Mouse (Mus musculus): ENCODE data around the gene Brd3os. TPM values are rescaled to one million over a fixed set of nuclear protein-coding genes. Genes with fewer than 3 reads are reported as not detected.
A peak's percentile ranks its signal among the peaks of the same experiment; 100 is the strongest.

Brd3os gene
- polyA plus RNA-seq, 1 experiment from 2014 or later: 12.9 TPM

- Histone ChIP-seq H3K27ac (replicated peaks; ENCODE audit: low read depth, low read length) (0 out of 2 replicates have a peak overlapping the region, but pooled peaks have one; percentile 1), H3K4me2 (ENCODE audit: low read depth, low read length) (no peak overlapping the region), H3K27me3 (ENCODE audit: control insufficient read depth, insufficient read depth, low read length) (no peaks in the 10 kb centered on the region), H3K9me3 (replicated peaks; ENCODE audit: control insufficient read depth, low read length) (no peaks in the 10 kb centered on the region), H3K4me1 (ENCODE audit: control insufficient read depth, insufficient read depth, low read length) (peaks cover 13% of the 10 kb centered on the region), H3K4me3 (ENCODE audit: low read depth, low read length) (no peak overlapping the region), H3K9ac (replicated peaks; ENCODE audit: low read length) (no peak overlapping the region), H3K36me3 (replicated peaks; ENCODE audit: control insufficient read depth, insufficient read depth, low read depth, low read length) (no peaks in the 10 kb centered on the region)
- ATAC-seq (replicated peaks; ENCODE audit: insufficient number of reproducible peaks, low FRiP score, low TSS enrichment, low read depth): peak; percentile 45; the same call in 1 of the 2 replicates
- 27% methylated on average over 16 of the region's 16 CpGs for WGBS
- no peak for DNase-seq (ENCODE audit: low spot score)
These were observed 28.0 kb upstream of the Brd3os start for GRCm38 (mm10) chr2:27413936-27414657.

GRCm38 (mm10) chr2:27415060-27415783 lies 26.9 kb upstream of the Brd3os start:
- H3K27me3 ChIP-seq (ENCODE audit: control insufficient read depth, insufficient read depth, low read length): no peaks in the 10 kb centered on the region
- H3K4me3 ChIP-seq (ENCODE audit: low read depth, low read length): no peak overlapping the region
- no peak overlapping the region for H3K4me2 ChIP-seq (ENCODE audit: low read depth, low read length)
- no peaks in the 10 kb centered on the region for H3K36me3 ChIP-seq (replicated peaks; ENCODE audit: control insufficient read depth, insufficient read depth, low read depth, low read length)
- no peak for ATAC-seq (replicated peaks; ENCODE audit: insufficient number of reproducible peaks, low FRiP score, low TSS enrichment, low read depth)
- no peaks in the 10 kb centered on the region for H3K9me3 ChIP-seq (replicated peaks; ENCODE audit: control insufficient read depth, low read length)
- no peak overlapping the region for H3K27ac ChIP-seq (replicated peaks; ENCODE audit: low read depth, low read length)
- 63% methylated on average over 11 of the region's 11 CpGs for WGBS
- H3K9ac ChIP-seq (replicated peaks; ENCODE audit: low read length): no peak overlapping the region
- H3K4me1 ChIP-seq (ENCODE audit: control insufficient read depth, insufficient read depth, low read length): peaks cover 13% of the 10 kb centered on the region
- DNase-seq (ENCODE audit: low spot score): no peak

GRCm38 (mm10) chr2:27416425-27416824 lies 25.7 kb upstream of the Brd3os start:
- no peaks in the 10 kb centered on the region for H3K27me3 ChIP-seq (ENCODE audit: control insufficient read depth, insufficient read depth, low read length)
- H3K9me3 ChIP-seq (replicated peaks; ENCODE audit: control insufficient read depth, low read length): no peaks in the 10 kb centered on the region
- ATAC-seq (replicated peaks; ENCODE audit: insufficient number of reproducible peaks, low FRiP score, low TSS enrichment, low read depth) (no peak), DNase-seq (ENCODE audit: low spot score) (no peak)
- H3K4me2 ChIP-seq (ENCODE audit: low read depth, low read length): no peak overlapping the region
- peaks cover 13% of the 10 kb centered on the region for H3K4me1 ChIP-seq (ENCODE audit: control insufficient read depth, insufficient read depth, low read length)
- 34% methylated on average over 3 of the region's 3 CpGs for WGBS
- no peaks in the 10 kb centered on the region for H3K36me3 ChIP-seq (replicated peaks; ENCODE audit: control insufficient read depth, insufficient read depth, low read depth, low read length)
- H3K4me3 ChIP-seq (ENCODE audit: low read depth, low read length): no peak overlapping the region
- H3K9ac ChIP-seq (replicated peaks; ENCODE audit: low read length): no peak overlapping the region
- H3K27ac ChIP-seq (replicated peaks; ENCODE audit: low read depth, low read length): no peak overlapping the region

- no peak overlapping the region for H3K27ac ChIP-seq (replicated peaks; ENCODE audit: low read depth, low read length)
These were observed 24.4 kb upstream of the Brd3os start for GRCm38 (mm10) chr2:27417648-27418153.

GRCm38 (mm10) chr2:27418577-27419070 lies 23.5 kb upstream of the Brd3os start:
- H3K9ac ChIP-seq (replicated peaks; ENCODE audit: low read length): no peak overlapping the region
- H3K9me3 ChIP-seq (replicated peaks; ENCODE audit: control insufficient read depth, low read length): no peaks in the 10 kb centered on the region
- no peak for DNase-seq (ENCODE audit: low spot score)
- ATAC-seq (replicated peaks; ENCODE audit: insufficient number of reproducible peaks, low FRiP score, low TSS enrichment, low read depth): no peak
- H3K27me3 ChIP-seq (ENCODE audit: control insufficient read depth, insufficient read depth, low read length): no peaks in the 10 kb centered on the region
- WGBS: 45% methylated on average over 6 of the region's 6 CpGs
- H3K4me1 ChIP-seq (ENCODE audit: control insufficient read depth, insufficient read depth, low read length): peaks cover 5% of the 10 kb centered on the region
- no peak overlapping the region for H3K4me2 ChIP-seq (ENCODE audit: low read depth, low read length)
- H3K27ac ChIP-seq (replicated peaks; ENCODE audit: low read depth, low read length): no peak overlapping the region
- H3K36me3 ChIP-seq (replicated peaks; ENCODE audit: control insufficient read depth, insufficient read depth, low read depth, low read length): no peaks in the 10 kb centered on the region
- H3K4me3 ChIP-seq (ENCODE audit: low read depth, low read length): no peak overlapping the region

More at GRCm38 (mm10) chr2:27417648-27418153, 24.4 kb upstream of the Brd3os start:
- no peaks in the 10 kb centered on the region for H3K36me3 ChIP-seq (replicated peaks; ENCODE audit: control insufficient read depth, insufficient read depth, low read depth, low read length)
- no peak overlapping the region for H3K9ac ChIP-seq (replicated peaks; ENCODE audit: low read length)
- no peak for DNase-seq (ENCODE audit: low spot score)
- peaks cover 5% of the 10 kb centered on the region; the same call in 1 of the 2 replicates for H3K4me1 ChIP-seq (ENCODE audit: control insufficient read depth, insufficient read depth, low read length)
- no peak overlapping the region for H3K4me2 ChIP-seq (ENCODE audit: low read depth, low read length)
- WGBS: 70% methylated on average over 5 of the region's 5 CpGs
- no peaks in the 10 kb centered on the region for H3K27me3 ChIP-seq (ENCODE audit: control insufficient read depth, insufficient read depth, low read length)
- no peaks in the 10 kb centered on the region for H3K9me3 ChIP-seq (replicated peaks; ENCODE audit: control insufficient read depth, low read length)
- no peak for ATAC-seq (replicated peaks; ENCODE audit: insufficient number of reproducible peaks, low FRiP score, low TSS enrichment, low read depth)
- no peak overlapping the region for H3K4me3 ChIP-seq (ENCODE audit: low read depth, low read length)

GRCm38 (mm10) chr2:27421293-27422068 lies 20.6 kb upstream of the Brd3os start:
- H3K4me2 ChIP-seq (ENCODE audit: low read depth, low read length): no peak overlapping the region; the same call in 1 of the 2 replicates
- no peak overlapping the region for H3K4me3 ChIP-seq (ENCODE audit: low read depth, low read length)
- no peaks in the 10 kb centered on the region for H3K36me3 ChIP-seq (replicated peaks; ENCODE audit: control insufficient read depth, insufficient read depth, low read depth, low read length)
- DNase-seq (ENCODE audit: low spot score) (no peak), ATAC-seq (replicated peaks; ENCODE audit: insufficient number of reproducible peaks, low FRiP score, low TSS enrichment, low read depth) (no peak)
- peaks cover 3% of the 10 kb centered on the region for H3K4me1 ChIP-seq (ENCODE audit: control insufficient read depth, insufficient read depth, low read length)
- no peaks in the 10 kb centered on the region for H3K9me3 ChIP-seq (replicated peaks; ENCODE audit: control insufficient read depth, low read length)
- WGBS: 80% methylated on average over 20 of the region's 20 CpGs
- no peaks in the 10 kb centered on the region for H3K27me3 ChIP-seq (ENCODE audit: control insufficient read depth, insufficient read depth, low read length)
- no peak overlapping the region for H3K9ac ChIP-seq (replicated peaks; ENCODE audit: low read length)
- no peak overlapping the region for H3K27ac ChIP-seq (replicated peaks; ENCODE audit: low read depth, low read length)

GRCm38 (mm10) chr2:27423596-27423995 lies 18.5 kb upstream of the Brd3os start:
- no peak overlapping the region for H3K9ac ChIP-seq (replicated peaks; ENCODE audit: low read length)
- H3K27me3 ChIP-seq (ENCODE audit: control insufficient read depth, insufficient read depth, low read length): no peaks in the 10 kb centered on the region
- H3K36me3 ChIP-seq (replicated peaks; ENCODE audit: control insufficient read depth, insufficient read depth, low read depth, low read length): no peaks in the 10 kb centered on the region
- DNase-seq (ENCODE audit: low spot score) (no peak), ATAC-seq (replicated peaks; ENCODE audit: insufficient number of reproducible peaks, low FRiP score, low TSS enrichment, low read depth) (no peak)
- 72% methylated on average over 7 of the region's 7 CpGs for WGBS
- peaks cover under 1% of the 10 kb centered on the region for H3K4me1 ChIP-seq (ENCODE audit: control insufficient read depth, insufficient read depth, low read length)
- H3K4me3 ChIP-seq (ENCODE audit: low read depth, low read length): no peak overlapping the region
- H3K9me3 ChIP-seq (replicated peaks; ENCODE audit: control insufficient read depth, low read length): no peaks in the 10 kb centered on the region
- H3K27ac ChIP-seq (replicated peaks; ENCODE audit: low read depth, low read length): no peak overlapping the region
- H3K4me2 ChIP-seq (ENCODE audit: low read depth, low read length): no peak overlapping the region
